Mouse (Mus musculus) 416B (cell line): ENCODE results near the gene Gm10382.
"Not testable (repeated sequence)": the region's sequence is repeated elsewhere in the genome, so short reads cannot be mapped to it uniquely, and the experiment has no call there.

Source experiments
- DNase-seq: peaks from one replicate; pipeline ENCODE4 v3.0.0; 2011; ENCODE audit warnings: low read depth

Gene Gm10382

DNA sequence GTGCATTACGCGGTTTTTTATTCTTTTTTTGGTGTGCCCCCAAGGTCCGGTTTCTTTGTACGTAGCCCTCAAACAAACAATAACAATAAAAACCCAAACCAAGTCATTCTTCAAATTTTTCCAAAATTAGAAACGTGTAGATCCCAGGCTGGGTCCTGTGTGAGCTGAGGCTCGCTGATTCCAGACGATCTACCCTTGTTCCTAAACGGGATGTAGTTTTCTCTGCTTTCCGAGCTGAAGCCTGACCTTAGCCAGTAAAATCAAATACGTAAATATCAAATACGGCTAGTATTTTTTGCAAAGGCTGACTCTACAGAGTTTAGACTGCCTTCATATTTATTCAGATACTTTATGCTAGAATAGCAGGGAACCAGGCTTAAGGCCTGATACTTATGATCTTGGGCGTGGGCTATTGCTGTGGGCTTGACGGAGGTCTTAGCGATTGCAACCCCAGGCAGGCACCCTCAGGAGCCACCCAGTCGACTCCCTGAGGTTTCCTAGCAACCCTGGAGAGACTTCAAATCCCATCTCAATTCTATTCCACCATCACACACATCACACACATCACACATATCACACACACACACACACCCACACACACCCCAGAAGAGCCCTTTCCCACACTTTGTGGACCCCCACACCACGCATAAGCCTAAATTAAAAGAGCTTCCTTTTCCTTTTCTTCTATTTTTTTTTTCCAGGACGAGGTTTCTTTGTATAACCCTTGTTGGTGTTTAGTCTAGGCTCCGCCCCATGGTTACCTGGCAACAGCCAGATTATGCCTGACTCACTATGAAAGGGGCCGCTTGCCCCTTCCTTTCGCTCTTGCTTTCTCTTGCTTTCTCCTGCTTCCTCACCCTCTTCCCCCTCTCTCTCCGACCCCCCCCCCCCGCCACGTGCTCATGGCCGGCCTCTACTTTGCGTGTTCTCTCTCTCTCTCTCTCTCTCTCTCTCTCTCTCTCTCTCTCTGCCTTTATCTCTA is 4.8 kb downstream of the Gm10382 start:
- peak; percentile 97 for DNase-seq

DNA sequence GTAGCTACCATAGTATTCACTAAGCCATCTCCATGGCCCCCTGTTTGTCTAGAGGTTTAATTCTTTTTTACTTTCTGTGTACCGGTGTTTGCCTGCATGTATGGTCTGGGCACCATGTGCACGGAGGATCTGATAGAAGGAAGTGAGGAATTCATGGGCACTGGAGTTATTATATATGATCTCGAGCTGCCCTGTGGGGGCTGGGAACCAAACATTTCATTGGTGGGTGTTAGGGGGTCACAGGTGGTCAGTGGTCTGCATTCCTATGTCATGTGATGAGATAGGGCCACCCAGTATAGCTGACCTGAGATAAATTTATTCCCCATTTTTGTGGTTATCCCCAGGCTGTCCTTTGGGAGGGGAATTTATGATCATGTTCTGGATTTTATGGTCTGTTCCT is 5.9 kb downstream of the Gm10382 start:
- DNase-seq = no peak

GRCm38 (mm10) chr5:125400903-125401302 is 11.8 kb downstream of the Gm10382 start:
- DNase-seq = peak; percentile 83

- DNase-seq = peak; percentile 39
Measured at GRCm38 (mm10) chr5:125402476-125402875, 13.4 kb downstream of the Gm10382 start.

GRCm38 (mm10) chr5:125402991-125403390 is 13.9 kb downstream of the Gm10382 start:
- no peak for DNase-seq

DNA sequence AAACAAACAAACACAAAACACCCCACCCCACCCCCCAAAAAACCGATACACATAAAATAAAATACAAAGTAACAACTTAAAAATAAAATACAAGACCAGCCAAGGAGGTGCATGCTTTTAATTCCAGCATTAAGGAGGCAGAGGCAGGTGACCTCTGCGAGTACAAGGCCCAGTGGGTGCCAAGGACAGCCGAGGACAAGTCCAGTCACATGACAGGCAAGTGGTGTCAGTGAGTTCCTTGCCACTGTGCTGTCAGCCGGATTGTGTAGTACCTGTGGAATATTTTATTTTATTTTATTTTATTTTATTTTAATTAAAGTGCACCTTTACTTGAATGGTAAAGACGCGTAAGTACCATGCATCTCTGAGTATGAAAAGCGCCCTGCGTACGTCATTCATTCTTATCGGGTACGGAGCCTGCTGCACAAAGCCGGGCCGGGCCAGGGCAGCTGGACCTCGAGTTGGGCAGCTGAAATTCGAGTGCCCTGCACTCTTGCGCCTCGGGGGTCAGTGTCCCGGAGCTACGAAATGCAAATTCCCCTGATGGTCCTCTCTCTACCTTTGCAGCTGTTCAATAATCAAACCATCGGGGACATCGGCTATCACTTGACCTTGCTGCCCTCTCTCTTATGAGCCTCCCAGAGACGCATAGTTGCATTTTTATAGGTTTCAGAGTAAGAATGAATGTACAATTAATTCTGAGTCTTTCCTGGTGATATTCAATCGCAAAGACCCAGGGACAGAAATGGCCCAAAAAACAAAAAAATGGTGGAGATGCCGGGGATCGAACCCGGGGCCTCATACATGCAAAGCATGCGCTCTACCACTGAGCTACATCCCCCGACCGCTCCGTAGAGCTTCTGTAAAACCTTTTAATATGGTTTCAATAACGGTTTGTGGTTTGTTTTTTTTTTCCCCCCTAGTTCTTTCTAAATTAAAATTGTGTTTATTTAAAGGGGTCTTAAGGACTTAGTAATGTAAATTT is 14.7 kb downstream of the Gm10382 start:
- peak; percentile 90 for DNase-seq

DNA sequence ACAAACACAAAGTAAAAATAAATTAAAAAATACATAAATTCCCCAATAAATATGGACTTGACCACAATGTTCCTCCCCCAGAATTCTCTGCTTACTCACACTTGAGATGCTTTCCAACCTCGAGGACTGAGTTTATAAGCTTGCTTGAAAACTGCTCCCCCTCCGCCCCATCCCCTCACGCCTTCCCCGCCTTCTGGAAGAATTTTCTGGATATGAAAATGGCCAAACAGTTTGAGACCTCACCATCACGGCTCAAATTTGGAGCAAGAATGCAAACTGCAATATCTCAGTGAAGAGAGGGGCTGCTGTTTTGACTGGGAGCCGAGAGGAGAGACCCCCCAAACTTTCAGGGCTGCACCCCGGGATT is 15.4 kb downstream of the Gm10382 start:
- no peak for DNase-seq

DNA sequence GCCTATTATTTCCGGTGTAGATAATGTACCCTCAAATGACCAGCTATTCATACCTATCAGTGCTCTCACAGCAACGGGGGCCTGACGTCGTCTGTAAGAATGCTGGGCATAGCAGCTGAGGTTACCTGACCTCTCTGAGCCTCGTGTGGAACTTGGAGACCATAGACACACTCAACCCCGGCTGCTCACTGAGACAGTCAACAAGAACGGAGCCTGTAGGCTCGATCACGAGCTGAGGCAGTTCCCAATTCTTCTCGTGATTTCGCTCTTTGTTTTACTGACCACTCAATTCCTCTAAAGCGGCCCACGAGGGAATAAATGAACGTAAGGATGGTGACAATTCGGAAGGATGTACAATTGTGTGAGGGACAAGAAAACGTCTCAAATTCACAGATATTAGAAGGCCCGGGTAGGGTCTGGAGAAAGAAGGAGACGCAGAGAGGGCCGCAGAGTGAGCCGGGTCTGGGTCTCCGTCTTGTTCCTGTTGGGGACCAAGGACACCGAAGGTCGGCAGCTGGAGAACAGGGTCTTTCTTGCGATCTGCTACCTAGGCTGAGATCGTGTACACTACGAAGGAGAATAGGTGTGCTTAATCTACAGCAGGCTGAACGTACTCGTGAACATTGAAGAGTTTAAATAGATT is 15.9 kb downstream of the Gm10382 start:
- peak; percentile 94 for DNase-seq

DNA sequence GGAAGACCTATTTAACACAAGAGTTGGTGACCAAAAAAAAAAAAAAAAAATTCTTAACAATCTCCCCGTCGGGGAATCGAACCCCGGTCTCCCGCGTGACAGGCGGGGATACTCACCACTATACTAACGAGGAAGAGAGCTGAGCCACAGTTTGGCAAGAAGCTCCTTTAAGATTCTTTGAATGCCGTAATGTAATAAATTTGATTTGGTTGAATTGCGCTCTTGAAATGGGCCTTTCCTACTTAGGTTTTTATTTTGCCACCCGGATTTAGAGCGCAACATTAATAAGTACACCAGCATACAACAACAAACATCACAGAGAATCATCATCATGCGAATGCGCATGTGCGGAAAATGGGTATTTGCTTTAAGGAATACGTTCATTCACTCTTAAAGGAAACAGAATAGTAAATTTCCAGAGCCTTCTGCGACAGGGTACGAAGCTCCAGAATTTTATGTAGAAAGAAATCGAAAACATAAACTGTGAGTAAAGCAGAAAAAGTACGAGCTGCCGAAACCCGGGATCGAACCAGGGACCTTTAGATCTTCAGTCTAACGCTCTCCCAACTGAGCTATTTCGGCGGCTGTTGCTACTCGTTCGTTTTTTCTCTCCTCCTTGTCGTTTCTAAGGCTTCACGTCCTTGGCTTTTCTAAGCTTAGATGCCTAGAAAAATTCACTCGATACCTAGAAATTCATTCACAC is 16.6 kb downstream of the Gm10382 start:
- DNase-seq = peak; percentile 95

GRCm38 (mm10) chr5:125406322-125407016 is 17.3 kb downstream of the Gm10382 start:
- peak; percentile 72 for DNase-seq

GRCm38 (mm10) chr5:125407020-125407830 is 18.1 kb downstream of the Gm10382 start:
- DNase-seq = peak; percentile 27

GRCm38 (mm10) chr5:125407910-125408575 is 18.9 kb downstream of the Gm10382 start:
- peak; percentile 63 for DNase-seq

DNA sequence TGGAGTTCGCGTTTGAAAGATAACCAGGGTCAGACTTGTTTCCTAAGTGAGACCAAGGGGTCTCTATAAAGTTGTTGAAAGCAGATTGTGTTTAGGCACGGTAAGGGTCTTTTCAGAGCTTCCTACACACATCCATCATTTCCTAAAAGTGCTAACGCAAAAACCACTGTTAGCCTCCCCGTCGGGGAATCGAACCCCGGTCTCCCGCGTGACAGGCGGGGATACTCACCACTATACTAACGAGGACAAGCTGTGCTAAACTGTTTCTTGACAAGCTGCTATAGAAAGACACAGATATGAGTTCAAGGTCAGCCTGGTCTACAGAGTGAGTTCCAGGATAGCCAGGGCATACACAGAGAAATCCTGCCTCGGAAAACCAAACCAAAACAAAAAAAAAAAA is 19.7 kb downstream of the Gm10382 start:
- peak; percentile 92 for DNase-seq

- DNase-seq = peak; percentile 86
Measured at GRCm38 (mm10) chr5:125409348-125410090, 20.4 kb downstream of the Gm10382 start.

DNA sequence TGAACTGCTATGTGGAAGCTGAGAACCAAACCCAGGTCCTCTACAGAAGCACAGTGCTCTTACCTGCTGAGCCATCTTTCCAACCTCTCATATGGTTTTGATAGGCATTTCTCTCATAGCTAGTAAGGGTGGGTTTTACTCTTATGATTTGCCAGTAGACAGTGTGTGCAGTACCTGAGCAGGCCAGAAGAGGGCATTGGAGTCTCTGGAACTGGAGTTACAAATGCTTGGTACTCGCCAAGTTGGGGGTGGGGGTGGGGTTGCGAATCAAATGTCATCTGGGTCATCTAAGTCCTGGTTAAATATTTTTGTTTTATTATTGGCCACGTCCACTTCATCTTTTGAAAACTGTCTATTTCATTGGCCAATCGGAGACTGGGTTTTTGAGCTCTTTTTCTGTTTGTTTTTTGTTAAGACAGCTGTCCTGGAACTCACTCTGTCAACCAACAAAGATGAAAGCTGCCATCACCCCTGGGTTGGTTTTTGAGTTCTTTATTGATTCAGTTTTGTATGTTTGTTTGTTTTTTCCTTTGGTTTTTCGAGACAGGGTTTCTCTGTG is 22.9 kb downstream of the Gm10382 start:
- DNase-seq = peak; percentile 82

- not testable (repeated sequence) for DNase-seq
Measured at GRCm38 (mm10) chr5:125412536-125412935, 23.4 kb downstream of the Gm10382 start.

DNA sequence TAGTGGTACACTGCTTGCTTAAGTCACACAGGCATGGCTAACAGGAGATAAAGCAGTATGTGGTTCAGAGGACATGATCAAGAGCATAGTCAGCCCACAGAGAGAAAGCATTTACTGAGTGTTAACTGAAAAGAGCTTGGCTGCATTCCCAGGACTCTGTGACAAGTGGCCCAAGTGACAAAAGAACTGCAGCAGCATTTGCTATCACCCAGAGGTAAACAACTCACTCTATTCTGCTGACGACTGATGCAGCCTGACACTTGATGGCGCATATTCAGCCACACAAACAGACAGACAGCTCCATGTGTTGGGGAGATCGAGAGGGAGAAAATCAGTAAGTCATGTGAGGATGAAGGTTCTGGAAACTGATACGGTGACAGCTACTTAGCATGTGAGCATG is 24.6 kb downstream of the Gm10382 start:
- DNase-seq = no peak

DNA sequence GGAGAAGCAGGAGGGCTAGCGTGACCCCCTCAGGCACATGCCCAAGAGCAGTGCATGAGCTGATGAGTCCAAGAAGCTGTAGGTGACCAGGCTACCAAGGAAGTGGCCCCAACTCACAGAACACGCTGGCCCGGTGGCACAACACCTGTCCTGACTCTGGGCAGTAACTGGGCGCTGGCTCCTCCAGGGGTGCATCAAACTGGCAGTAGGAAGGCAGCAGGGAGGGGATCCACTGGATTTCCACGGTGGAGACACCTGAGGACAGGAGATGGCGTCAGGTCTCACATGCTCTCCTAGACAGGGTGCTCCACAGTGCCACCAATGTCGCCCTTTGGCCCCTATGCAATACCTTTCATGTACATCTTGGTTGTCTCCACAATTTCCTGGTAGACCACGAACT is 27.1 kb downstream of the Gm10382 start:
- no peak for DNase-seq
